Mouse (Mus musculus): Measurements from ENCODE around the gene Calcoco1. TPM values are rescaled to one million over a fixed set of nuclear protein-coding genes. Genes with fewer than 3 reads are reported as not detected.

Gene Calcoco1
- 23.0 and 24.0 TPM in 2 replicates for total RNA-seq (2023)

GRCm38 (mm10) chr15:102721980-102722475 lies at the start of gene Calcoco1:
Gene Calcoco1 (minus strand): TSS chr15:102722178.

GRCm38 (mm10) chr15:102672215-102673071 lies 49.5 kb downstream of the Calcoco1 start, which contains the start of gene Atp5g2:
Gene Atp5g2 (minus strand): TSS chr15:102672352.

Other genes starting within 250 kb of the Calcoco1 start
- 11.3 TPM in 1 of 2 replicates, not detected in the other for gene Gm10337, start 218.5 kb downstream of the Calcoco1 start, total RNA-seq (2023)
- 0.22 and 0.23 TPM in 2 replicates for gene Map3k12, start 205.1 kb downstream of the Calcoco1 start, total RNA-seq (2023)
- 12.6 and 21.3 TPM in 2 replicates for gene Tarbp2, start 204.0 kb downstream of the Calcoco1 start, total RNA-seq (2023)
- gene Npff, start 197.2 kb downstream of the Calcoco1 start, total RNA-seq (2023), result 3.7 and 6.9 TPM in 2 replicates
- 3.2 TPM in 1 of 2 replicates, not detected in the other for gene Gm28047, start 97.1 kb downstream of the Calcoco1 start, total RNA-seq (2023)
- 54.5 and 64.2 TPM in 2 replicates for gene Atf7, start 96.7 kb downstream of the Calcoco1 start, total RNA-seq (2023)
- 1.8 and 2.9 TPM in 2 replicates for gene Atp5g2, start 49.8 kb downstream of the Calcoco1 start, total RNA-seq (2023)
- not detected in 2 replicates for gene Hoxc13, start 198.9 kb upstream of the Calcoco1 start, total RNA-seq (2023)
- gene Hoxc12, start 214.6 kb upstream of the Calcoco1 start, total RNA-seq (2023), result not detected in 2 replicates
- not detected in 2 replicates for gene Hoxc11, start 232.2 kb upstream of the Calcoco1 start, total RNA-seq (2023)
- not detected in 2 replicates for gene Hoxc10, start 244.6 kb upstream of the Calcoco1 start, total RNA-seq (2023)
- gene Hoxc5, start 245.3 kb upstream of the Calcoco1 start, total RNA-seq (2023), result not detected in 2 replicates

Measured in neutrophil, adult 65 days (primary cell).